Mouse (Mus musculus) left cerebral cortex, postnatal 25 days (tissue): ENCODE measurements around the gene Rpl35. TPM values are rescaled to one million over a fixed set of nuclear protein-coding genes. Genes with fewer than 3 reads are reported as not detected.
A peak's percentile ranks its signal among the peaks of the same experiment; 100 is the strongest.
"Not testable (repeated sequence)": the region's sequence is repeated elsewhere in the genome, so short reads cannot be mapped to it uniquely, and the experiment has no call there.

Source experiments
- DNase-seq, 2 experiments: peaks; one replicate each; pipeline ENCODE4 v3.0.0; 2022; ENCODE audit warnings: low spot score in 2 of 2, mixed read lengths in 1 of 2
- intact Hi-C: fragments of 180-260 bp; cut with DNase I; formaldehyde crosslinking; loops from one replicate; pipeline ENCODE4 v1.15.1; 2025
- total RNA-seq, 2 experiments: library from RNA; stranded (reverse); gene quantifications; 2 replicates each; pipeline ENCODE4 v1.2.3; 2021

Gene Rpl35
- total RNA-seq = 100 to 1,000 TPM; 209 to 243 TPM

GRCm38 (mm10) chr2:39005574-39006079 is at the start of gene Rpl35:
TSS of gene Rpl35 (minus strand) at chr2:39005624.
- DNase-seq = peak in 1 of 2 experiments; percentile 34
- intact Hi-C loops = loop anchor here (5.0 kb wide), 1 partner anchor 363 kb away; the partner anchor contains the start of gene Psmb7

DNA sequence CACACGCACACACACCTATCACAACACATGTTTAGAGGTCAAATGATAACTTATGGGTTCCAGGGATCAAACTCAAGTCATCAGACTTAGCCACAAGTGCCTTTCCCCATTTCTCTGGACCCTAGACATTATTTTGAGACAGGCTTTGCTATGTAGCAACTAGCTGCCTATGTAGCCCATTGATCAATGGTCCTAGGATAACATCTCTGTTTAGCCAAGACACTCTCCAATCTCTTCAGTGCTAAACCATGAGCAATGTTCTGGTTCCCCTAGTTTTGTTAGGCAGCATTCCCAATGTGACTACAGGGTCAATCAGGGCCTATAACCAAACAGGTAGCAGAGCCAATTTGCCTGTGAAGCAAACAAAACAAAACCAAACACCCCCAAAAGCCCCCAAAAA is 43.1 kb upstream of the Rpl35 start:
- intact Hi-C loops = no loop called here
- DNase-seq = no peak

GRCm38 (mm10) chr2:39040215-39040614 is 34.8 kb upstream of the Rpl35 start:
- intact Hi-C loops = no loop called here
- DNase-seq = no peak

DNA sequence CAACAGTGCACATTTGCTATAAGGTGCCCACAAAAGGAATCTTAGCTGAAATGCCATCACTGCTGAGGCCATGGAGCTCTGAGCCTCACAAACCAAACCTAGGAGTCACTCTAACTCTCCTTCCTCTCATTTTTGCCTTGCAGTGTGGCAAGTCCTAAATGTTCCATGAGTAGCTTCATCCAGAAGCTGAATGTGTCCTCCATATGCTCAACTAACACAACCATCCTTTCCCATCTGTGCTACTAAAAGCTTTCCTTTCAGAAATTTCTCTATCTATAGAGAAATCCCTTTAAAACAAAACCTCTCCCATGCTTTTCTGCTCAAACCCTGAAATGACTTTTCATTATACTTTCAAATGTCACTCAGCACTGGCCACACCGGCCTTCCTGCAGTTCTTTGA is 26.2 kb upstream of the Rpl35 start:
- intact Hi-C loops = no loop called here
- DNase-seq = peak in 1 of 2 experiments; percentile 69

GRCm38 (mm10) chr2:39020004-39020403 is 14.6 kb upstream of the Rpl35 start:
- intact Hi-C loops = no loop called here
- no peak for DNase-seq

DNA sequence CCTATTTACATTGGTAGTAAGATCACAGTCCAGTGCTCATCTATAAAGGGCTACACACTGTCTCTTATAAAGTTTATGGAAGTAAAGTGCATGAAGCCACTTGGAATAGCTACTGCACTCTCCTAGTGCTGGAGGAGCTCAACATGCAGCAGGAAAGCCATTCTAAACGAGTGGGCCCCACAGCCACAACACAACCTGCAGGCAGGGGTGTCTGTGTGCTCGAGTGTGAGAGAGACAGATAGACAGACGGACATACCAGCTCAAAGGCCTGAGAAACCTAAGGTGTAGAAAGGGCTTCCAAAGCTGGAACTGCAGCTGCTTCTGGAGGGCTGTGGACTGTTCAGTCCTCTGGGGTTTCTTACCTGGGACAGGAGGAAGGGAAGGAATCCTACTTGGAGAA is 11.2 kb upstream of the Rpl35 start:
- DNase-seq = no peak
- intact Hi-C loops = no loop called here

DNA sequence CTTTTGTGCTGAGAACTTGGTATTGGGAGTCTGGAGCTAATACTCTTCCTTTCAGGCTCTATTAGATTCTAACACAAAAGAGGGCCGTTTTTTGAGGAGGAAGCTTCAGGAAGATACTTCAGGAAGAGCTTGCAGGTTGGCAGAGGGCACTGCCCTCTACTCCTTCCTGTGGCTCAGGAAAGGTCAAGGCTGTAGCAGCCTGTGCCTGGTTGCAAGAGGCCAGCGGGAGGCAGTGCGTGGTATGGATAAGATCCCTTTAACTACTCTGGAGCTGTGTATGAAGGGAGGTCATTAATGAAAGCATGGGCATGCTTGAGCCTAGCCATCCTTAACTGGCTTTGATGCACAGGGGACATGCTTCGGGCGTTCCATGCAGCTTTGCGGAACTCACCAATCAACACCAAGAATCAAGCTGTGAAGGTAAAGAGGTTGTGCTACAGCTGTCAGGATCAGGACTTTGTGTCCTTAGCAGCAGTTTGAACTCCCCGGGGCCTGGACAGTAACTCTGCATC is 7.4 kb upstream of the Rpl35 start:
- intact Hi-C loops = no loop called here

DNA sequence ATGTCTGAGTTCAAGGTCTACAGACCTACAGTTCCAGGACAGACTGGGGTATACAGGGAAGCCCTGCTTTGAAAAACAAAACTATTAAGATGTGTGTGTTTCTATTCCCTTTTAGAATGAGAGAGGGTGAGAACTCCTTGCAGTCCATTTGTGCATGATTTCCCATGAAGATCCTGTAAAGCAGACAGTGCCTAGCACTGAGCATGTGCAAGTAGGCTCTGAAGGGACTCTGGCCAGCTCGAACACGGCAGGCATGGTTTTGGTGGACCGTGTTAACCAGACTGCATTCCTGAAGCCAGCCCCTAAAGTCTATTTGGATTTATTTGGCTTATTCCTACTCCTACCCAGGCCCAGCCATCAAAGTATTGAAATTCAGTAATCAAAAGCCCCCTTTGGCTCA is 6.5 kb upstream of the Rpl35 start:
- intact Hi-C loops = no loop called here
- DNase-seq = no peak

More for the DNA sequence above, 7.4 kb upstream of the Rpl35 start:
- no peak for DNase-seq

DNA sequence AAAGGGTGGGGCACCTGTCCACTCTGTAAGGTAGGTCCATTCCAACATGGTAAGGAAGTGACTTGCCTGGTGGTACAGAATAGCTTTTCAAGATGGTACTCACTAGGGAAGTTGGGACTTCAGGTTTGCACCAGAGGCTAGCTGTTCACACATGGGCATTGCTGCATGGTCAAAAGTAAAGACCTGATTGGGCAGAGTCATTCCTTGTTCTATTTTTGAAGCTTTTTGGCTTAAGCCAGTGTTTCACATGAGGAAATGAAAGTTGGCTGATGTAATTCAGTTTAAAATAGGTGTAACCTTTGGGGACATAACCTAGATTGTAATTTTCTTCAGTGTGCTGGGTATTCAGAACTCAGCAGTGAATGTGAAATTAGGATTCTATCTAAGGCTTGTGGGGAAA is 5.8 kb upstream of the Rpl35 start:
- intact Hi-C loops = no loop called here

DNA sequence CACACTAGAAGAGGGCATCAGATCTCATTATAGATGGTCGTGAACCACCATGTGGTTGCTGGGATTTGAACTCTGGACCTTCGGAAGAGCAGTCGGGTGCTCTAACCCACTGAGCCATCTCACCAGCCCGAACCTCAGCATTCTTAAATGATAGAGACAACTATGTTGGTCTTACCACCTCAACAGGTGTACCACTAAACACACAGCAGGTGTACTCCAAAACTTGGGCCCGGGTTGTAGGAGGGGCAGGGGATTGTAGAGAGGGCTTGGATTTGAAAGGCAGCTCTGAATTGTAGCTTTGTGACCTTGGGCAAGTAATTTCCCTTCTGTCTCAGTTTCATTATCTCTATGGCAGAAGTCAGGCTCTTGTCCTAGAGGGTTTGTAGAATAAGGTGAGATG is 4.7 kb upstream of the Rpl35 start:
- intact Hi-C loops, DNase-seq: not testable (repeated sequence)

More for the DNA sequence above, 5.8 kb upstream of the Rpl35 start:
- peak in 1 of 2 experiments; percentile 30 for DNase-seq

DNA sequence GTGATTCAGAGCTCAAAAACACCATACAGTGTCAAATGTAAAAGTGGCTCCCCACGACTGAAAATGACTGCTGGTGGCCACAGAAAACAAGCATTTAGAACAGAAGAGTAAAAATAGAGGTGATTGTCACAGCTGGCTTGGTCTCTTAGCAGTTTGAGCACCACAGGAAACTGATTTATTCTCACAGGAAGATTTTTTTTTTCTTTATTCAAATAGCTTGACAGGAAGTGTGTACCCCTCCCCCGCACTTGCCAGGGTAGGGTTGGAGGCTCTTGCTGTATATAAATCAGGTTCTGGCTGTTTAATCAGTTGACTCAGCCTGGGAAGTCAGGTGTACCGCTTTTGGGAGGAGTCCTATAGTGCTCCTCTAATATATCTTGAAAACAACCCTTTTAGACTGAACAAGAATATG is 3.5 kb upstream of the Rpl35 start:
- intact Hi-C loops = loop anchor here (5.0 kb wide), 1 partner anchor 367 kb away; the partner anchor contains the start of gene Psmb7
- peak in 1 of 2 experiments; percentile 77 for DNase-seq

- DNase-seq = peak in 1 of 2 experiments; percentile 47
- intact Hi-C loops = loop anchor here (5.0 kb wide), 1 partner anchor 366 kb away; the partner anchor contains the start of gene Psmb7
These were observed 3.0 kb upstream of the Rpl35 start for GRCm38 (mm10) chr2:39008350-39008851.

GRCm38 (mm10) chr2:39007865-39008264 is 2.4 kb upstream of the Rpl35 start:
- intact Hi-C loops = loop anchor here (5.0 kb wide), 1 partner anchor 366 kb away; the partner anchor contains the start of gene Psmb7
- DNase-seq = peak; percentile 95 to 97

- DNase-seq = no peak
- intact Hi-C loops = loop anchor here (5.0 kb wide), 1 partner anchor 364 kb away; the partner anchor contains the start of gene Psmb7
These were observed 816 bp upstream of the Rpl35 start for GRCm38 (mm10) chr2:39006149-39006730.

GRCm38 (mm10) chr2:39004880-39005435 is 466 bp downstream of the Rpl35 start, which contains the start of gene Arpc5l:
TSS of gene Arpc5l (plus strand) at chr2:39005348.
- DNase-seq = peak; percentile 91 to 94
- intact Hi-C loops = loop anchor here (5.0 kb wide), 1 partner anchor 363 kb away; the partner anchor contains the start of gene Psmb7

GRCm38 (mm10) chr2:39004372-39004771 is 1.1 kb downstream of the Rpl35 start:
- intact Hi-C loops = no loop called here
- DNase-seq = no peak

DNA sequence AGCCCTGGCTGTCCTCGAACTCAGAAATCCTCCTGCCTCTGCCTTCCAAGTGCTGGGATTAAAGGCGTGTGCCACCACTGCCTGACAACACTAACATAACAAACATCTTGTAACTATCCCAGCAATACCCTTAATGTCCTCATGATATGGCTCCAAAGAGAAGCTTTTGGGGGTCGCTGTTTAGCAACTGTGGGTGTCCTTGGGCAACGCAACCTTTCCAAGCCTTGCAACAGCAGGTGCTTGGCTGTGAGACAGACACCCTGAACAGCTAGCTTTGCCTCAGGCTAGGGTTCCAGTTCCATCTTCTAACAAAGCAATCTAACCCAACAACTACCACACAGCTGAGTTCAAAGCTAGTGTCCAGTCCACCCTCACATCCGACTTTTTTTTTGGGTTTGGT is 1.9 kb downstream of the Rpl35 start:
- intact Hi-C loops = no loop called here
- DNase-seq = no peak

DNA sequence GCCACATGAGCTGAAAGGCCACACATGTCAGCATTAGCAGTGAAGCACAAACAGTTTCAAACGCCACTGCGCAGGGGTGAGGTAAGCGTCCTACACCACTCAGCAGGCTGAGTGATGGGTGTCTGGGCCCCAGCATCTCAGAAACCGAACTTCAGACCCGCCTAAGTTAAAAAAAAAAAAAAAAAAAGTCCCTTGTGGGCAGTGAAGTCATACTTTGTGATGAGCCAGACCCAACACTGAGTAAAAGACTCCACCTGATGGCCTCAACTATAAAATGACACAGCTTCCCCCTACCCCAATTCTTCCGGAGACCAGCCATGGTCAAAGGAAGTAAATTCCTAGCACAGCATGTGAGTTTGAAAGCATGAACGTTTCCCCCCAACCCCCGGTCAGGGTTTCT is 2.3 kb downstream of the Rpl35 start:
- intact Hi-C loops = no loop called here
- DNase-seq = no peak

DNA sequence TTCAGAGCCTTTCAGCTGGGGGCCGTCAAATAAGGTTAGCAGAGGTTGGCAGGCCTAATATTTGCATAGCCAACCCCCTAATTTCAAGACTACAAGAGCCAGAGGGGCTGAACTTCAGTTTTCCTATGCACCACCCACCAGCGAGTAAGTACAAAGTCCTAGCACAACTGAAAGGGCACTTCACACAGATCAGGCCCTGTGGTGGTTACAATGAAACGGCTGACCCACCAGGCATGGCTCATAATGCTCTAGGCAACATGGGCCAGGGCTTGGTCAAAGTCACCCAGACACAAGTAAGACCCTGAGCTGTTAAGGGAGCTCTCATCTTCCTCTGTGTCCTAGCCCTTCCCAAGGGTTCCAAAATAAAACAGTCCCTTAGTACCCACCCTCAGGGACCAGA is 3.6 kb downstream of the Rpl35 start:
- DNase-seq = no peak
- intact Hi-C loops = no loop called here

GRCm38 (mm10) chr2:39000587-39000919 is 4.9 kb downstream of the Rpl35 start:
- intact Hi-C loops = no loop called here
- no peak for DNase-seq
